9 mouse cellular contexts compared by ENCODE assay signal in genomic region chr2:167512970-167513369, GRCm38 (mm10). TPM values are rescaled to one million over a fixed set of nuclear protein-coding genes. Genes with fewer than 3 reads are reported as not detected.
DNase-seq lines count a peak whose midpoint lies in the region; ATAC-seq and TF ChIP-seq lines count a peak whose summit lies in the region.
"Had no signal": no experiment of that assay in that cellular context is flagged by ENCODE, and none has a peak within 500 bp of the region (broad histone marks: within the 10 kb centered on the region; RNA-seq: fewer than 3 reads in every experiment).

No protein-coding gene starts in this region.

- WGBS in kidney, postnatal 0 days, result 88% methylated on average over 5 of the region's 5 CpGs

- H3K9me3 ChIP-seq in kidney, postnatal 0 days (replicated peaks; ENCODE audit: low read length), result no peaks in the 10 kb centered on the region
- H3K9me3 ChIP-seq: limb, embryonic 13.5 days had no signal

- no peak overlapping the region for H3K4me2 ChIP-seq in kidney, postnatal 0 days (ENCODE audit: low read length)
- H3K4me2 ChIP-seq: limb, embryonic 13.5 days had no signal

- no peak overlapping the region for H3K4me3 ChIP-seq in kidney, postnatal 0 days (replicated peaks; ENCODE audit: low read depth, low read length)
- no peak overlapping the region for H3K4me3 ChIP-seq in cortical plate, adult 2 months (ENCODE audit: insufficient read depth, low read length)
- H3K4me3 ChIP-seq: limb, embryonic 13.5 days had no signal

- no peak for ATAC-seq in kidney, postnatal 0 days (replicated peaks; ENCODE audit: low FRiP score, low read depth)
- peak; percentile 40 for ATAC-seq in CD4-positive, CD25-positive, alpha-beta regulatory T cell, adult 4 months

- no peaks in the 10 kb centered on the region for H3K27me3 ChIP-seq in kidney, postnatal 0 days (ENCODE audit: insufficient read depth, low read length)
- H3K27me3 ChIP-seq: limb, embryonic 13.5 days had no signal

- H3K27ac ChIP-seq in kidney, postnatal 0 days, result no peak overlapping the region
- H3K27ac ChIP-seq in cortical plate, adult 2 months (ENCODE audit: insufficient read depth, low read length), result no peak overlapping the region
- H3K27ac ChIP-seq: limb, embryonic 13.5 days had no signal

- no peak overlapping the region for H3K9ac ChIP-seq in kidney, postnatal 0 days (ENCODE audit: low read depth, low read length)
- H3K9ac ChIP-seq: limb, embryonic 13.5 days had no signal

- H3K36me3 ChIP-seq in kidney, postnatal 0 days (ENCODE audit: insufficient read depth, low read length), result peaks cover 69% of the 10 kb centered on the region

- H3K4me1 ChIP-seq in kidney, postnatal 0 days (replicated peaks; ENCODE audit: insufficient read depth, low read length), result no peaks in the 10 kb centered on the region
- H3K4me1 ChIP-seq in cortical plate, adult 2 months (ENCODE audit: control insufficient read depth, insufficient read depth, low read length), result peaks cover 4% of the 10 kb centered on the region
- H3K4me1 ChIP-seq: limb, embryonic 13.5 days had no signal

- no peak for DNase-seq in kidney, postnatal 0 days (ENCODE audit: low spot score)
- DNase-seq in kidney, postnatal 25 days, result no peak
- peak; percentile 54 for DNase-seq in 416B (ENCODE audit: low read depth)
- DNase-seq in adrenal gland, postnatal 36 days, result no peak
- no peak for DNase-seq in spleen, adult 12 weeks (ENCODE audit: low spot score)
- DNase-seq: right cerebral cortex, postnatal 14 days had no signal

- TF ChIP-seq POLR2A in cortical plate, adult 2 months (IDR thresholded peaks at IDR 0.05; ENCODE audit: extremely low read depth, insufficient read depth, low read length), result no peak

- TF ChIP-seq CTCF in kidney, postnatal 0 days (IDR thresholded peaks at IDR 0.05; ENCODE audit: low read depth), result peak; percentile 57
- peak; percentile 27; the same call in 1 of the 2 replicates for TF ChIP-seq CTCF in cortical plate, adult 2 months (IDR thresholded peaks at IDR 0.05; ENCODE audit: extremely low read depth, insufficient read depth, low read length)

RNA-seq across cellular contexts. Expression of gene Spata2, which starts 20.3 kb away (rescaled TPM):
- 14.3 and 15.5 TPM in 2 replicates for polyA plus RNA-seq in kidney, postnatal 0 days (2015; fragmentation: Nextera tagmentation; extraction: Ambion mirVana)
- polyA plus RNA-seq in CD4-positive, CD25-positive, alpha-beta regulatory T cell, adult 4 months (2017; shearing (Covaris generic)), result 10 to 100 TPM; 10.5 to 20.9 TPM
- polyA plus RNA-seq in cortical plate, adult 2 months (2012; rRNA removed), result 62.9 and 63.2 TPM in 2 replicates
- total RNA-seq in adrenal gland, postnatal 36 days (2021), result 10 to 100 TPM; 39.8 to 43.3 TPM

RNA-seq across cellular contexts. Expression of gene Rnf114, which starts 20.5 kb away (rescaled TPM):
- 77.0 and 78.7 TPM in 2 replicates for polyA plus RNA-seq in kidney, postnatal 0 days (2015; fragmentation: Nextera tagmentation; extraction: Ambion mirVana)
- 100 to 1,000 TPM; 187 to 302 TPM for polyA plus RNA-seq in CD4-positive, CD25-positive, alpha-beta regulatory T cell, adult 4 months (2017; shearing (Covaris generic))
- polyA plus RNA-seq in cortical plate, adult 2 months (2012; rRNA removed), result 98.0 and 102 TPM in 2 replicates
- 10 to 100 TPM; 77.1 to 87.6 TPM for total RNA-seq in adrenal gland, postnatal 36 days (2021)

RNA-seq across cellular contexts. Expression of gene Snai1, which starts 25.0 kb away (rescaled TPM):
- polyA plus RNA-seq in kidney, postnatal 0 days (2015; fragmentation: Nextera tagmentation; extraction: Ambion mirVana), result 33.9 and 36.1 TPM in 2 replicates
- polyA plus RNA-seq in CD4-positive, CD25-positive, alpha-beta regulatory T cell, adult 4 months (2017; shearing (Covaris generic)), result under 1 TPM in 1 of 2 experiments, not detected in 1; 0.27 TPM
- polyA plus RNA-seq in cortical plate, adult 2 months (2012; rRNA removed), result 1.4 and 1.8 TPM in 2 replicates
- total RNA-seq in adrenal gland, postnatal 36 days (2021), result 10 to 100 TPM in 1 of 2 experiments, 1 to 10 TPM in 1; 5.4 to 11.2 TPM

Comparison
In these comparisons a context has a peak if more than half of its experiments do, and no peak if none do; other contexts are left out.
1. RNA of gene Snai1, which starts 25.0 kb away (polyA plus RNA-seq): 33.9 to 36.1 TPM in kidney, postnatal 0 days; 1.4 to 1.8 TPM in cortical plate, adult 2 months and 0.27 TPM in CD4-positive, CD25-positive, alpha-beta regulatory T cell, adult 4 months; every median in the first group is over 10 times any median in the second.